Mouse (Mus musculus): ENCODE results near the gene Sf3b1. TPM values are rescaled to one million over a fixed set of nuclear protein-coding genes. Genes with fewer than 3 reads are reported as not detected.
"Not testable (repeated sequence)": the region's sequence is repeated elsewhere in the genome, so short reads cannot be mapped to it uniquely, and the experiment has no call there.

The Sf3b1 gene
- total RNA-seq, 4 experiments from 2014 or later = 120 to 217 (median 165) TPM

DNA sequence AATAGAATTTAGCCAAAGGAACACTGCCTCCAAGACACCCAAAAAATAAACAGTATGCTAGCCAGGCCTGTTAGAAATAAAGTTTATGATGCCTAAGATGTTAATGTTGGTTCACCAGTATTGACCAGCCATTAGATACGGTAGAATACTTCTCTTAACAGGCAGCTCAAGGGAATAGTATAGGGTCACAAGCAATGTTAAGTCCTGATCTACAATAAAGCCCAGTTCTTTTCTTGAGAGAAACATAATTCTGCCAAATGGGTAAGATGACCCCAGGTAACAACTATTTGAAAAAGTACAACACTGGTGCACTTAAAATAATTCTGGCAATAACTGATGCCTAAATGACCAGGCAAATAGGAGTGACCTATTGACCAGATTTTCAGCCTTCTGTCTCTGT lies 685 bp upstream of the Sf3b1 start:
- DNase-seq = no peak

DNA sequence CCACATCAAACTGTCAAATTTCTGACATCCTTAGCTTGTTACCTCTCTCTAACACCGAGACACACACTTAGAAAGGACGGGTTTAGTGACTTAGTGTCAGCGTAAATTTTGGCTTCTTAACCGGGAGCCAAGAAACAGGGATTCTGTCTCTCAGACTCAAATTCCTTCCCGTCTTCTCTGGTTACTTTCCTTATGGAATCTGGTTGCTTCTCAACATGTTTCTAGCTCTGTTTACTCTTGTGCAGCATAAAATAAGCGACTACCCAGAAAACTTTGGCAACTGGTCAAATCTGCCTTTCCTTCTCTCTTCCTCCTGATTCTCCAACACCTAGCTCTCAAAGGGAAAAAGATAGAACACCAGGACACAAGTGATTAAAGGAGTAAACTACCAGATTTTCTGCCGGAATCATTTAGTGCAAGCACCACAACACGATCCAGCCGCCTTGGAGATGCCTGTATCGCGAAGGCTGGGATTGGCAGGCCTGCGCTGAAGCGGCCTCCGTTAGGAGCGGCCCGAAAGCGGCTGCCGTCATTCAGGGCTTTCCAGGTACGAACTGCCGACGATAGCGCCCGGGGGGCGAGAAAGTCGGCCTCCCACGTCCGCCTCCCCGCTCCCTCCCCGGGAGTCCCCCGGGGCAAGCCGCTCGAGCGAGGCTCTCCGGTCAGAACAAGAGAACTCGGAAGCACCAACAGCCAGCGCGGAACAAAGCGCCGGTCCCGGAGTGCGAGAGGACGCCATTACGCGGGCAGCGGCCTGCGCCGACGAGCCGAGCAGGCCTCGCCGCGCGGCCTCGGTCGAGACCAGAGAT lies 633 bp downstream of the Sf3b1 start:
- DNase-seq = peak; percentile 47

DNA sequence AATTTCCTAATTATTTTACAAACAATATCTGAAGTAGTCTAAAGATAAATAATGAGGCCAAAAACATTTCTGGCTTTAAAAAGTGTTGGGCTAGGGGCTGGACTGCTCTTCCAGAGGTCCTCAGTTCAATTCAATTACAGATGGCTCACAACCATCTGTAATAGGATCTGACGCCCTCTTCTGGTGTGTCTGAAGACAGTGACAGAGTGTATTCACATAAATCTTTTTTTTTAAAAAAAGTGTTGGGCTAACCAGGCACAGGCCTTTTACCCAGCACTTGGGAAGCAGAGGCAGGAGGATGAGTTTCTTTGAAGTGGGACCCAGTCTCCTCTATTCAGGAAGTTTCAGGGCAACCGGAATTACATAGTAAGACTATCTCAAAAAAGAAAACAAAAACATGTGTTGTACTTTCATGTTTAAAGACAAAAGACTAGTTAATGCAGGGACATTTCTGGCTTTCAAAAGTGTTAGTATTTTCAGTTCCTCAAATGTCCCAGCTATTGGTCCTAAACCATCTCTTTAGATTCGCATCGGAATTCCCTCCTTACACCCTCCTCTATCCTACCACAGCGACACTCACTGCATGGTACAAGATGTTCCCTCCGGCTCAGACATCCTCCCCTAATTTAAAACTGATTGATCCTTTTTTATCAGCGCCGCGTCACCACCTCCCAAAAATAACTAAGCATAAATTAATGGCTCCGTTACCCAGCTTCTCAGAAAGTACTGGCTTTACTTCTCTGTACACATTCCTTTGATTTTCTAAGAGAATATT lies 1.4 kb downstream of the Sf3b1 start:
- DNase-seq = no peak

DNA sequence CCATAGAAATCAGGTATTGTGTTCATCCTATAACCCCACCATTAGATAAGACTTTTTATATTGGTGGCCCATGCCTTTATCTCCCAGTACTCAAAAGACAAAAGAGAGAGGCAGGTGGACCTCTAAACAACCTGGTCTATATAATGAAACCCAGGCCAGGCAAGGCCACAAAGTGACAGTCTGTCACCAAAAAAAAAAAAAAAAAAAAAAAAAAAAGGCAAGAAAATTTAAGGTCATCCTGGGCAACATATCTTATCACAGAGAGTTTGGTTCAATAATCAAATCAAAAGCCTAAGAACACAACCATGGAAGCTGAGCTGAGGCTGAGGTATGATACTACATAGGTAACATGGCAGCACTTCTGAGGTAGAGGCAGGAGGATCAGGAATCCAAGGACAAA lies 5.4 kb downstream of the Sf3b1 start:
- DNase-seq = no peak

DNA sequence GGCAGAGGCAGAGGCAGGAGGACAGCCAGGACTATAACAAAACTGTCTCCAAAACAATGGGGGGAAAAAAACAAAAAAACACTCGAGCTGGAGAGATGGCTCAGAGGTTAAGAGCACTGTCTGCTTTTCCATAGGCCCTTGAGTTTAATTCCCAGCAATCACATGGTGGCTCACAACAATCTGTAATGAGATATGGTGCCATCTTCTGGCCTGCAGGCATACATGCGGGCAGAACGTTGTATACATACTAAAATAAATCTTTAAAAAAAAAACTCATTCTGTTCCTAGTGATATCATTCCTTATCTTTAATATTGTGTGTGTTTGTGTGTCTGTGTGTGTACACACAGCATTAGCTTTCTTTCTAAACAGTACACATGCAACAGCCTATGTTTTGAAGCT lies 14.8 kb downstream of the Sf3b1 start:
- DNase-seq = no peak

GRCm38 (mm10) chr1:55008313-55008712 lies 19.0 kb downstream of the Sf3b1 start:
- not testable (repeated sequence) for DNase-seq

DNA sequence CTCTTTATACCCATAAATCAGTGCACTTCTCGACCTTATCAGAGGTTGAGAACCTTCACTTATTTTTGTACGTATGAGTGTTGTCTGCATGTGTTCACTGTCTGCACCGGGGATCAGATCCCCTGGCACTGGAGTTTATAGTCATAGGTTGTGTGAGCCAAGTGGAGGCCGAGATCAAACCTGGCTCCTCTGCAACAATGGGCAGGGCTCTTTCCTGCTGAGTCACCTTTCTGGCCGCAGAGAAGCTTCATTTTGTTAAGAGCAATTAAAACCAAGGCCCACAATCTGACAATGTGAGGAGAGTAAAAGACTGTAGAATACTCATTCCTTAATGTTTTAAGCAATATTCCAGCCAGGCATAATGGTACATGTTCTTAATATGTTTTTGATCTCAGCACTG lies 33.7 kb downstream of the Sf3b1 start:
- DNase-seq = no peak

DNA sequence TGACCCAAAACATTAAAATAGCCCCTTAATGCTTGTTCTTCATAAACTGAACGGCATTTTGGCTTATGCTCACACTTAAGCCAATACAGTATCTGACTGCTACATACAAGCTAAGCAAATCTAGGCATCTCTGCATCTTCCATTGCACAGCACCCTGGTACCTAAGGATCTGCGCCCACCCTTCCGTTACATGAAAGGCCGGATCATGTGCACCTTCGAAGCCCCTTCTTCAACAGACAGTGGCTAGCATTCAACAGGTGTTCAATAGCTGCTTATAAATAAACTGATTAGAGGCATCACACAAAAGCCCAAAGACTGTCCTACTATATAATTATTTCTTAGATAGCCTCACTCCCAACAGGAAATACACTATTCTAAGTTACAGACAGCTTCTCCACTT lies 41.0 kb downstream of the Sf3b1 start:
- no peak for DNase-seq

- no peak for DNase-seq
These were observed 41.5 kb downstream of the Sf3b1 start for GRCm38 (mm10) chr1:54985831-54986230.

DNA sequence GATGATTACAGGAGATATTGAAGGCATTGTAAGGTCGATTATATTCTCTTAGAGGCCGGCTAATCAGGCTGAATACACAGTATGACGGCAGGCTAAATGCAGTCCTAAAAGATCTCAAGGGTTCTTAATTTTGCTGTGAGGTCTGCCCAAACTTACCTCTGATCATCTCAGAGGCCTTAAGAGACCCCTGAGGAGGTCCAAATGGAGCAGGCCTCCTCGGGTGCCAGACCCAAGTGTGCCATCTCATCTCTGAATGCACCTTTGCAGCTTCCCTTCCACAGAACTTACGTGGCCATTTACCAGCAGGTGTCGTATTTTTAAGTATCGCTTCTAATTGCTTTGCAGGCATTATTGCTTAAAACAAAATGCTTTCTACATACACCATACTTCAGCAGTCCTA lies 43.1 kb downstream of the Sf3b1 start:
- no peak for DNase-seq

GRCm38 (mm10) chr1:54983339-54983738 lies 43.9 kb downstream of the Sf3b1 start:
- DNase-seq = peak; percentile 39

- no peak for DNase-seq
These were observed 44.6 kb downstream of the Sf3b1 start for GRCm38 (mm10) chr1:54982636-54983035.

- DNase-seq = no peak
These were observed 47.9 kb downstream of the Sf3b1 start for GRCm38 (mm10) chr1:54979226-54979984.

GRCm38 (mm10) chr1:54971687-54972404 lies 55.4 kb downstream of the Sf3b1 start:
- no peak for DNase-seq

- no peak for DNase-seq
These were observed 60.4 kb downstream of the Sf3b1 start for GRCm38 (mm10) chr1:54966858-54967257.

- no peak for DNase-seq
These were observed 61.9 kb downstream of the Sf3b1 start for GRCm38 (mm10) chr1:54965159-54965995.

- no peak for DNase-seq
These were observed 65.6 kb downstream of the Sf3b1 start for GRCm38 (mm10) chr1:54961724-54962123.

- DNase-seq = no peak
These were observed 66.6 kb downstream of the Sf3b1 start for GRCm38 (mm10) chr1:54960613-54961165.

GRCm38 (mm10) chr1:54958525-54958924 lies 68.8 kb downstream of the Sf3b1 start:
- DNase-seq = no peak

DNA sequence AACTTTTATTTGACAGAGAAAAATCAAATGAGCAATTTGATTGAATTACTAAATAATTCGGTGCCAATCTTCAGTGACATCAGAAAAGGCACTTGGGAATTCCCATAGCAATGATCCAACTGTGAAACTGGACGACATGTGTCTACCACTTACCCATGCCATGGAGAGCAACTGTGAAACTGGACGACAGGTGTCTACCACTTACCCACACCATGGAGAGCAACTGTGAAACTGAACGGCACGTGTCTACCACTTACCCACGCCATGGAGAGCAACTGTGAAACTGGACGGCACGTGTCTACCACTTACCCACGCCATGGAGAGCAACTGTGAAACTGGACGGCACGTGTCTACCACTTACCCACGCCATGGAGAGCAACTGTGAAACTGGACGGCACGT lies 70.3 kb downstream of the Sf3b1 start:
- not testable (repeated sequence) for DNase-seq

DNA sequence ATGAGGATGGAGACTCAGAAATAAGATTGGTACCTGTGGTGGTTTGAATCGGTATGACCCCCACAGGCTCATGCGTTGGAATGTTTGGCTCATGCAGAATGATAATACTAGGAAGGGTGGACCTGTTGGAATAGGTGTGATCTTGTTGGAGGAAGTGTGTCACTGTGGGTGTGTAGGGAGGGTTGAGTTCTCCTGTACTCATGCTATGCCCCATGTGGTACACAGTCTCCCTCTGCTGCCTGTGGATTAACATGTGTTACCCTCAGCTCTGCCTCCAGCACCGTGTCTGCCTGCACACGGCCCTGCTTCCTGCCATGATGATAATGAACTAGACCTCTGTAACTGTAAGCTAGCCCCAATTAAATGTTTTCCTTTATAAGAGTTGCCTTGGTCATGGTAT lies 72.4 kb downstream of the Sf3b1 start:
- no peak for DNase-seq
